Mouse (Mus musculus) hindbrain, embryonic 15.5 days (tissue): ENCODE measurements around the gene Dgkh. TPM values are rescaled to one million over a fixed set of nuclear protein-coding genes. Genes with fewer than 3 reads are reported as not detected.

Experiments used
- ATAC-seq: fragments of 200-750 bp; cut with Nextera tagmentation; 2 replicates; pipeline ENCODE4 v1.8.0; 2017; ENCODE audit warnings: low read depth, moderate number of reproducible peaks, moderate TSS enrichment; ENCODE audit not compliant: low FRiP score
- H3K27ac ChIP-seq: fragments of 300-500 bp; sonication (generic); replicated peaks from 2 replicates; pipeline ENCODE4 v1.5.1; 2015; ENCODE audit warnings: mild to moderate bottlenecking, inconsistent platforms
- H3K27me3 ChIP-seq: fragments of 300-500 bp; sonication (generic); 2 replicates; pipeline ENCODE4 v1.6.1; 2015; ENCODE audit warnings: control low read depth, inconsistent platforms
- H3K36me3 ChIP-seq: fragments of 300-500 bp; sonication (generic); 2 replicates; pipeline ENCODE4 v1.6.1; 2015; ENCODE audit warnings: control low read depth, inconsistent platforms
- H3K4me1 ChIP-seq: fragments of 300-500 bp; sonication (generic); replicated peaks from 2 replicates; pipeline ENCODE4 v1.6.1; 2015; ENCODE audit warnings: control low read depth, inconsistent platforms
- H3K4me2 ChIP-seq: fragments of 300-500 bp; sonication (generic); 2 replicates; pipeline ENCODE4 v1.6.1; 2015; ENCODE audit warnings: moderate library complexity, mild to moderate bottlenecking, inconsistent platforms
- H3K4me3 ChIP-seq: fragments of 300-500 bp; sonication (generic); 2 replicates; pipeline ENCODE4 v1.5.1; 2015; ENCODE audit warnings: mild to moderate bottlenecking, inconsistent platforms
- H3K9ac ChIP-seq: fragments of 300-500 bp; sonication (generic); 2 replicates; pipeline ENCODE4 v1.6.1; 2015; ENCODE audit warnings: inconsistent platforms
- H3K9me3 ChIP-seq: fragments of 300-500 bp; sonication (generic); 2 replicates; pipeline ENCODE4 v1.6.1; 2016; ENCODE audit warnings: control low read depth, inconsistent platforms
- WGBS: fragments of 180-500 bp; shearing (Covaris S2); methylation state at CpG from one replicate; pipeline ENCODE4 v1.1.7; 2015; 5-methylcytosine and 5-hydroxymethylcytosine counted together
- polyA plus RNA-seq: library from polyadenylated mRNA; unstranded; fragments of >200 nt; fragmentation: Nextera tagmentation; extraction: Ambion mirVana; gene quantifications from 2 replicates; pipeline ENCODE4 v1.2.1, GENCODE M21; 2015

Gene Dgkh
- polyA plus RNA-seq, 1 experiment from 2014 or later: 3.5 TPM

DNA sequence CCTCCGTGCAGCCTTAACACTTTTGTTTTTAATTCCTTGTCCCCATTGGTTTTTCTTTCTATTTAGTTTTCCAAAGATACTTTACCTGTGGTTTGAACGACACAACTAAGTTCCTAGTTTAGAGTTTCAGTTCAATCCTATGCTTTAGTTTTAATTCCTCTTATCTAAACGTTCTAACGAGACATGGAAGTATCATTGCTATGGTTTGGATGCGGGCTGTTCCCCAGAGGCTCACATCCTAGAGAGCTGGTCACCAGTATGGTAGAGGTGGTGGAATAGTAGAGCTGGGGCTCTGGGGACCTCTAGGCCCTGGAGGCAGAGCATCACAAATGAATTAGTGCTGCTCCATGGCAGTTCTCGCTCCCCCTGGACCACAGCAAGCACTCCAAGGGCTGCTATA, 205.7 kb downstream of the Dgkh start:
- H3K4me1 ChIP-seq: peaks cover 17% of the 10 kb centered on the region
- ATAC-seq: no peak
- WGBS: 74% methylated on average over 6 of the region's 6 CpGs
- H3K4me2 ChIP-seq: no peak overlapping the region
- no peak overlapping the region for H3K27ac ChIP-seq
- no peak overlapping the region for H3K9ac ChIP-seq
- H3K36me3 ChIP-seq: no peaks in the 10 kb centered on the region
- no peak overlapping the region for H3K4me3 ChIP-seq
- no peaks in the 10 kb centered on the region for H3K27me3 ChIP-seq
- H3K9me3 ChIP-seq: no peaks in the 10 kb centered on the region

DNA sequence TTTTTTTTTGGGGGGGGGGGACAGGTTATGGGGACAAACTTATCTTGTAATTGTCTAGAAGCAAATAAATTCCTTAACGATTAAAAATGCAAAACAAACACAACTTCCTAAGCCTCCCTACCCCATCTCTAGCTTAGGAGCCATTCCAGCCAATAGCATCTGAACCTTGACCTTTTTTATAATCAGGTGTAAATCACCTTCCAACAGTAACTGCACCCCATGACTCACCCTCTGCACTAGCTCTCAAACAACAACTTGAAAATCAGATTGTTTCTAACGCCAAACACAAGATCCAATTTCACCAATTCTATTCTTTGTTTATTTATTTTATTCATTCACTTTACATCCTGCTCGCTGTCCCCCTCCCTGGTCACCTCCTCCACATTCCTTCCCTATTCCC, 206.1 kb downstream of the Dgkh start:
- Histone ChIP-seq H3K4me2 (no peak overlapping the region), H3K9ac (no peak overlapping the region)
- ATAC-seq: no peak

DNA sequence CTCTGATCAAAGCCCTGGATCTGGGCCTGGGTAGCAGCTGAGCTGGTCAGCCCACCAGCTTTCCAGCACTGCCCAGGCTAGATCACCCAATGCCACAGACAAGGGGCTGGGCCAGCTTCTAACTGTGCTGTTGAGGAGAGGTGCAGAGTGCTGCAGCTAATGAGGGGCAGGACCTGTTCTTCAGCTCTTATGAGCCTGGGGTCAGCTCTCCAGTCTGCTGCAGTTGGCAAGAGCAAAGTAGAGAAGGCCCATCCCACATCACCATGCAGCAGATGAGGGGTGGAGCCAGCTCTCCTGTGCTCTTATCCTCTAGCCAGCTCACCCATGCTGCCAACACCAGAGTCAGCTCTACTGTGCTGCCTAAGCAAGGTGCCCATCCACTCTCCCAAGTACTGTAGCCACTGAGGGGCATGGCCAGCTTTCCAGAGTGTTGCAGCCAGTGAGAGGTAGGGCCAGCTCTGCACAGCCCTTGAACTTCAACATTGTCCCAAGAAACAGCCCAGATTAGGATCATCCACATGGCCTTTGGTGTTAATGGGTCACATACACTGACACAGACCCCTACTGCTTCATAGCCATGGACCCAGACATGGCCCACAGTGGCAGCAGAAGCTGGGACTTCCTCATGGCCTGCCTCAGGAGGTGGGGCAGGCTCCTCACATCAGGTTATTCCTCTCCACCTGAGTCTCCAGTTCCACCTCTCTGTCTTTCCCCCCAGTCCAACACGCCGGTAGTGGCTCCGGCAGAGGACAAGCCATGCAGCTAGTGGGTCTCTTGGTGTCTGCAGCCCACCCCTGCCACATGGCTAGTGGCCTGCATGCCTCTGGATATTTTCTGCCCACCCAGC, 206.7 kb downstream of the Dgkh start:
- Histone ChIP-seq H3K27ac (no peak overlapping the region), H3K4me1 (peaks cover 13% of the 10 kb centered on the region; the same call in 1 of the 2 replicates), H3K9ac (no peak overlapping the region), H3K36me3 (0 out of 2 replicates have a peak, but pooled peaks cover 4% of the 10 kb centered on the region), H3K9me3 (no peaks in the 10 kb centered on the region), H3K4me2 (no peak overlapping the region), H3K4me3 (no peak overlapping the region), H3K27me3 (no peaks in the 10 kb centered on the region)
- WGBS: 98% methylated on average over 3 of the region's 3 CpGs
- peak; percentile 67 for ATAC-seq

More for the DNA sequence above, 206.1 kb downstream of the Dgkh start:
- peaks cover 15% of the 10 kb centered on the region; the same call in 1 of the 2 replicates for H3K4me1 ChIP-seq
- 0 out of 2 replicates have a peak, but pooled peaks cover 2% of the 10 kb centered on the region for H3K36me3 ChIP-seq
- no peak overlapping the region for H3K27ac ChIP-seq
- no peak overlapping the region for H3K4me3 ChIP-seq
- H3K27me3 ChIP-seq: no peaks in the 10 kb centered on the region
- no peaks in the 10 kb centered on the region for H3K9me3 ChIP-seq
- WGBS: 82% methylated on average over 3 of the region's 3 CpGs

DNA sequence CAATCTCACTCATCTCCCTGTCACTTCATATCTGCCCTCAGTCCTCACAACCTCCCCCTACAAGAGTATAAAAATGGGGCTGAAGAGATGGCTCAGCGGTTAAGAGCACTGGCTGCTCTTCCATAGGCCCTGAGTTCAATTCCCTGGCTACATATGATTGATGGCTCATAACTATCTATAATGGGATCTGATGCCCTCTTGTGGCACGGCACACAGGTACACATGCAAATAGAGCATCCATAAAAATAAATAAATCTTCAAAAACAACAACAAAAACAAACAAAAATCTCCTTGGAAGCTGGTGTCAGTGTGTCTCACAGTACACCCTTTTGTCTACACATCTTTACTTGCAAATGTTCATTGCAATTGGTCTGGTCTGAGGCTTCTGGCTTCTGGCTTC, 207.5 kb downstream of the Dgkh start:
- H3K9ac ChIP-seq: no peak overlapping the region
- ATAC-seq: no peak

DNA sequence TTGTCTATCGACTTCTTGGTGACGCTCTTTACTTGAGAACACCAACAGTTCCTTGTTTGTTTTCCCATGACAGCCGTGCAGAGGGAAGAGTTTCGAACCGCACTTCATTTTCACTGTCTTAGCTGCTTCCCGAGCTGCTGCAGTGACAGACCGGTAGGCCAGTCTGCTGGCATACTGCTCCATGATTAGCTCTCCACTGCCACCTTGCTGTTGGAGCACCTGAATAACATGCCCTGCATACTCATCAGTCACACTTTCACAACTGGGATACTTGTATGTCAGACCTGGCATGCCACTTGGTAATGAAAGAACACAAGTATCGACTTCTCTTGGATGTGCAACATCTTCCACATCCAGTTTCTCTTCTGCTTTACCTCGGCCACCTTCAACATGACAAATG, 221.9 kb downstream of the Dgkh start:
- H3K27me3 ChIP-seq: no peaks in the 10 kb centered on the region
- ATAC-seq: peak; percentile 66; the same call in 1 of the 2 replicates
- no peaks in the 10 kb centered on the region for H3K9me3 ChIP-seq
- 82% methylated on average over 9 of the region's 9 CpGs for WGBS
- no peak overlapping the region for H3K9ac ChIP-seq
- no peaks in the 10 kb centered on the region for H3K4me1 ChIP-seq
- peaks cover 67% of the 10 kb centered on the region for H3K36me3 ChIP-seq
- H3K4me3 ChIP-seq: no peak overlapping the region
- H3K4me2 ChIP-seq: no peak overlapping the region
- no peak overlapping the region for H3K27ac ChIP-seq

More for the DNA sequence above, 207.5 kb downstream of the Dgkh start:
- Histone ChIP-seq H3K4me1 (peaks cover 13% of the 10 kb centered on the region; the same call in 1 of the 2 replicates), H3K36me3 (0 out of 2 replicates have a peak, but pooled peaks cover 8% of the 10 kb centered on the region), H3K9me3 (no peaks in the 10 kb centered on the region), H3K27me3 (no peaks in the 10 kb centered on the region), H3K27ac (no peak overlapping the region), H3K4me3 (no peak overlapping the region), H3K4me2 (no peak overlapping the region)
- WGBS: 80% methylated on average over 2 of the region's 2 CpGs

DNA sequence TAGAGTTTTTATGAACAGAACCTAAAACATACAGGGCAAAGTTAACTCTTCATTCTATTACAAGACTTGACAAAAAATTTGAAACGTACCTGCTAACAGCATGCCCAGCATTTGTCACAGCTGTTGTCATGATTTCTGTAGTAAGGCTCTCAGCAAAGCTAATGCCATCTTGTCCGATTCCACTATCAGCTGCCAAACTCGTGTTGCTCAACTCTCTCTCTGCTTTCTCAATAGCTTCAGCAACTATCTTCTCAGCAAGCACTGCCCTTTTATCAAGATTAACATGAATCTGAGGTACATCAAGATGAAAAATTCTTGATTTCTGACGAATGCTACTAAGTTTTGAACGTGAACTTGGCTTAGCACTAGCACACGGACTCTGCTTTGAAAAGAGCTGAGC, 222.8 kb downstream of the Dgkh start:
- Histone ChIP-seq H3K9me3 (no peaks in the 10 kb centered on the region), H3K4me2 (no peak overlapping the region), H3K27me3 (no peaks in the 10 kb centered on the region), H3K4me1 (no peaks in the 10 kb centered on the region), H3K27ac (no peak overlapping the region), H3K36me3 (peaks cover 70% of the 10 kb centered on the region), H3K9ac (no peak overlapping the region), H3K4me3 (no peak overlapping the region)
- no peak for ATAC-seq
- 96% methylated on average over 6 of the region's 6 CpGs for WGBS

Other genes starting within 250 kb of the Dgkh start
- gene Akap11, start 196.0 kb downstream of the Dgkh start, polyA plus RNA-seq: 33.2 and 36.8 TPM in 2 replicates
- 7.1 and 8.4 TPM in 2 replicates for gene Vwa8, start 116.3 kb upstream of the Dgkh start, polyA plus RNA-seq